Mouse (Mus musculus) right cerebral cortex, postnatal 25 days (tissue): Measurements from ENCODE around the gene 1700001O22Rik.
A peak's percentile ranks its signal among the peaks of the same experiment; 100 is the strongest.

Experiments
- DNase-seq: peaks from one replicate; pipeline ENCODE4 v3.0.0; 2022

Gene 1700001O22Rik

GRCm38 (mm10) chr2:30810573-30810972 lies 7.1 kb upstream of the 1700001O22Rik start:
- no peak for DNase-seq

DNA sequence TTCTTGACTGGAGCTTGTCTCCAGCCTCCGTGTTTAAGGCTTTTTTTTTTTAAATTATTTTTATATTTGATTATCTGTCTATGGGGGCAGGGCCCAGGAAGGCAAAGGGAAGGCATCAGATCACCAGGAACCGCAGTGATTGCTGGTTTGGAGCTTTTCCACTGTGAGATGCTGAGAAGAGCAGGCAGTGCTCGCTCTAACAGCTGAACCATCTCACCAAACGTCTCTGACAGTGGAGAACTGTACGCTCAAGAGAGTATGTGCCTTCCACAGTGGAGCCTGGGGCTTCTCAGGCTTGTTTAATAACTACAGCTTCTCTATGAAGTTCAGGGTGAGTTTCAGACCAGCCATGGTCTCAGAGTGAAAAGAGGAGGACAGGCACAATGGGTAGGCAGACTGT lies 6.0 kb upstream of the 1700001O22Rik start:
- no peak for DNase-seq

DNA sequence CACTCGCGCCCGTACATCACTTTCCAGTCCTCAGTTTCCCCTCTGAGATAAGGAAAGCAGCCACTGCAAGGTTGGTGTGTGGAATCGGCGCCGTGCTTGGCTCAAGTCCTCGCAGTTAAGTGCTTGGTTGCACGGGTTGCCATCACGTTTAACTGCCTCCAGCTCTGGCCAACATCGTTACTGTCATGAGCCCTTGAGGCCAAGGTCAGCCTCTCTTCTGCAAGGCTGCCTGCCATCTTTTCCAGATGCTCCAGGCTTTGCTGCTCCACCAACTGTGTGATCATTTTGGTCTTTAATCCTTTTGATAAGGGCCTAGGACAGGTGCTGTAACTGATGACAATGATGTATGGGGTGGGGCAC lies 4.8 kb upstream of the 1700001O22Rik start:
- DNase-seq: no peak

GRCm38 (mm10) chr2:30807648-30808295 lies 4.3 kb upstream of the 1700001O22Rik start, which contains the start of gene Ntmt1:
Ntmt1 (plus strand) TSS chr2:30807826.
- DNase-seq: peak; percentile 98

- DNase-seq: no peak
These were observed 3.7 kb upstream of the 1700001O22Rik start for GRCm38 (mm10) chr2:30807147-30807647.

GRCm38 (mm10) chr2:30805983-30806382 lies 2.5 kb upstream of the 1700001O22Rik start:
- DNase-seq: no peak

DNA sequence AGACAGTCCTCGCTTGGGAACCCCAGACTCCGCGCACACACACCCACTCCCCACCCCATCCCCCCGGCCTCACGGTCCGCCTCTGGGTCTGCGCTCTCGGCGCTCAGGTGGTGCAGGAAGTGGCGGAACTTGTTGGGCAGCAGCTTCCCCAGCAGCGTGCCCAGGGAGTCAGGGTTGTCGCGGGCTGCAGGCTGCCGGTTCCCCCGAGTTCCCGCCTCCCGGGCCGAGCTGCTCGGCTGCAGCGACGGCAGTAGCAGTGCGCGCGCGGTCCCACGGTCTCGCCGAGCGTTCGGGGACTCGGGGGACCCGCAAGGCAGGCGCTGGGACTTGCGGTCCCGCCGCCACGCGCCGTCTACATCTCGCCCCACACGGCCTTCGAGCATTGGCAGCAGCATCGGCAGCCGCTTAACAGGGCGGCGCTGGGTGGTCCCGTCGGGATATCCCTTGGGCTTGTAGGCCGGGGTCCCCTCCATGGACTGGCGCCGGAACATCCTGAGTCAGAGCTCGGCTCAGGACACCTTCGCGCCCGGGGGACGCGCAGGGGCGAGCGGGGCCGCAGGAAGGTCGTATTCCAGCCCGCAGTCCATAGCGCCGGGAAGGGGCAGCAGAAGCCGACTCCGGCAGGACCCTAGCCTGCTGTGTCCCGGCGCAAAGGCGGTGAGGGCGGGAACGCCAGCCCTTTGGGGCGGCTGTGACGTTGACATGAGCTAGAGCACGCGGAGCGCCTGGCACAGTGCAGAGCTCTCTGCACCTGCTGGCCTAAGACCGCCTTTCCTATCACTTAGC lies 2.2 kb downstream of the 1700001O22Rik start:
- DNase-seq: peak; percentile 35

DNA sequence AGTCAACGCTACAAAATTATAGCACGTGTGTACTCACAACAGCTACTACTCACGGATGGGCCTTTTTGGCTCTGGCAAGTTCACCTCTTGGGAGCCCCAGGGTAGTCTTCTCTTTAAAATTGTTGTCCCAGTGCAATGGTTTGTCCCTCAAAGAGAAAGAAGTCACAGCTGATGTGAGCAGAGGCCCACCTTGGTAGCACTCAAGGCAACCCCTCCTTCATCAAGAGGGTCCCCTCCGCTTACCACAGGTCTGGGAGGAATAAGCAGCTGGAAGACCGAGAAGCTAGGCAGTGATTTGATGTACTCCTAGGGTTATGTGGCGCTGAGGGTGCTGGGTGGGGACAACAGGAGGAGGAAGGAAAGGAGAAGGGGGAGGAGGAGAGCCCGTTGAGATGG lies 2.8 kb downstream of the 1700001O22Rik start:
- no peak for DNase-seq

DNA sequence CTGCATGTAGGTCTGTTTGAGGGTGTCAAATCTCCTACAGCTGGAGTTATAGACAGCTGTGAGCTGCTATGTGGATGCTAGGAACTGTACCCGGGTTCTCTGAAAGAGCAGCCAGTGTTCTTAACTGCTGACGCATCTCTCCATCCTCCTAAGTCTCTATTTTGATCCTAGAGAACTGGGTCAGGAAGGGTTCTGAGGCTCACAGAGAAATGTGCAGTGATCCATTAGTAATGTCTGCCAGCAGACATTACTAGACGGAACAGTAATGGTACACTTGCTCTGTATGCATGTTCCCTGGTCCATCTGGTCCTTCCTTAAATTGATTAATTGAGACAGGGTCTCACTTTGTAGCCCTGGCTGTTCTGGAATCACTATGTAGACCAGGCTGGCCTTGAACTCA lies 4.0 kb downstream of the 1700001O22Rik start:
- no peak for DNase-seq

- peak; percentile 88 for DNase-seq
These were observed 7.1 kb downstream of the 1700001O22Rik start for GRCm38 (mm10) chr2:30796382-30796781.

DNA sequence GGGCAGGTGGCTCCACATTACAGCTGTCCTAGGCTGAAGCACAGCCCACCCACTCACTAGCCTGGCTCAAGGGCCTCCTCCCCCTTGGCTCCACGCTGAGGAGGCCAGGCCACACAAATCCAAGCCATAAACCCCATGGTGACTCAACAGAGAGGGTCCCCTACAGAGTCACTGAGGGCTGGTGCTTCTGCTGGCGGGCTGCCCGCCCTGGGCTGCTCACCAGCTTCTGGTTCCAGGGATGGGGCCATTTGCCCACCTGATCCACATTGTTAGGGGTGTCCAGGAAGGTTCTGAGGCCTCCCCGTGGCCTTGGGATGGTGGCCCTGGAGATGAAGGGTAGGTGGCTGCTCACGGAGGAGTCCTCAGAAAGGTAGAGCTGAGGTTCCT lies 7.6 kb downstream of the 1700001O22Rik start:
- DNase-seq: no peak

- DNase-seq: no peak
These were observed 8.1 kb downstream of the 1700001O22Rik start for GRCm38 (mm10) chr2:30795271-30795888.

- DNase-seq: peak; percentile 96
These were observed 9.0 kb downstream of the 1700001O22Rik start for GRCm38 (mm10) chr2:30794179-30795108.

GRCm38 (mm10) chr2:30792061-30792460 lies 11.4 kb downstream of the 1700001O22Rik start:
- DNase-seq: no peak

DNA sequence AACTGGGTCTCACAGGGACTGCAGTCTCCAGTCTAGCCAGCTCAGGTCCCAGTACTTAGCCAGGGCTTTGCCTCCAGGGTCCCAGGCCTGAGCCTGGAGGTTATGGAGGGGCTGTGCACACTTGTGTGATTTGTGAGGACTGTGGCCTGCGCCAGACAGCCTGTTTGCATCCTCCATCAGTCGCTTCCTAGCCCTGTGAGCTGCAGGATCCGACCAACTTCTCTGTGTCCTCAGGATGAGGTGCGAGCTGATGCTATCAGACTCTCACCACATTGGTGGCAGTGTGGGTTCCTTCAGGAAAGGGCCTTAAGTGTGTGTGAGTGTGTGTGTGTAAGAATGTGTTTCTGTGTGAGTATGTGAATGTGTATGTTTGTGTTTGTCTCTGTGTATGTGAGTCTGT lies 16.0 kb downstream of the 1700001O22Rik start:
- DNase-seq: no peak

DNA sequence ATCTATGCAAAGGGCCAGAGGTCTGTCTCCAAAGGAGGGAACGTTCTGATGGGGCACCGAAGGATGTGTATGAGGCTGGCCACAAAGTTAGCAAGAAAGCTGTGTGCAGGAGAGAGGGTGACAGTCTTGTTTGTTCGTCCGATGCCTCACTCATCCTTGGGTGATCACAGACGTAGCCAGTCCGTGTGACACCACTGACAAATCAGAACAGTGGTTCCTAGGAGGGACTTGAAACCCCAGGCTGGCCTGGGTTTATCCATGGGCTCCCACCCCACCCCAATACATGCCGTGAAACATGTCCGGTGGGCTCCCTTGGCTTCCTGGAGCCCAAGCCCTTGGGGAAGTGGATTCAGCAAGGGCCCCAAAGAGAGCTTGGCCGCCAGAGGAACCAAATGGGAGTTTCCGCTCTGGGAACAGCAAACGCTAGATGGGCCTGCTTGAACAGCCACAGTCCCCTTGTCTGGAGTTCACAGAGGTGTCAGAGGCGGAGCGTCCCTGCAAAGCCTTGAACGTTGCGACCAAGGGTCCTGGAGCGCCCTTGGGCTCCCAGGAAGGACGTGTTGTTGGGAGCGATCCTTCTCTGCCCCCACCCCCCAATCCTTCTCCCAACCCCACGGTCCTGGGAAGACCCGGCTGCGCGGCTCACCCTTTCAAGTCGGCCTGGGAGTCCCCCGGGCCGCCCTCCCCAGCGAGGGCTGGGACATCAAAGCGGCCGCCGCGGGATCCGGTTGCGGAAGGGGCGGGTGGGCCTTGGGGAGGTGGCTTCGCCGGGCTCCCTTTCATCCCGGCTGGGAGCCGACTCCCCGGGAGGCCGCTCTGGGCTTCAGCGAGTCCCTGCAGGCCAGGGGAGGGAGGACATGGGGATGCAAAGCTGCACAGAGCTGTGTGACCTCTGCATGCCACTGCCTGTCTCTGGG lies 19.1 kb downstream of the 1700001O22Rik start:
- no peak for DNase-seq

DNA sequence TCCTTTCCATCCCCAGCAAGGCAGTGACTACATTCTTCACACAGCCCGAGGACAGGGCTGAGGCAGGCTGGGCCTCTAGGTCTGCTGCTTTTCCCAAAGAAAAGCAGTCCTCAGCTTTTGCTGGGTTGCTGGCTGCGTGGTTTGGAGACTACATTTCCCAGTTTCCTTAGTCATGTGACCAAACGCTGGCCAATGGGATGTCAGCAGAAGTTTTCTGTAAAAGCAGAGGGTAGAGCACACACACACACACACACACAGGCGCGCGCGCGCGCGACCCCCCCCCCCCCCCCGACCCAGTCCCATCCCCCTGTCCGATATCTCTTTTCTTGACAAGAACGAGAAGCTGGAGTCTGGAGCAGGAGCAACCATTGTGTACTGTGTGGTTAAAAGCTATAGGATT lies 20.1 kb downstream of the 1700001O22Rik start:
- peak; percentile 73 for DNase-seq

- DNase-seq: no peak
These were observed 20.9 kb downstream of the 1700001O22Rik start for GRCm38 (mm10) chr2:30782312-30783290.

GRCm38 (mm10) chr2:30779241-30779640 lies 24.2 kb downstream of the 1700001O22Rik start:
- DNase-seq: no peak

- DNase-seq: no peak
These were observed 25.2 kb downstream of the 1700001O22Rik start for GRCm38 (mm10) chr2:30778235-30778634.
